Mouse (Mus musculus): ENCODE measurements at regions not wholly inside any gene's neighbourhood (a gene's known extent, or its start where the extent isn't known, plus 50 kb on each side); places are given as distances from the start of the nearest gene placed in this dataset.

DNA sequence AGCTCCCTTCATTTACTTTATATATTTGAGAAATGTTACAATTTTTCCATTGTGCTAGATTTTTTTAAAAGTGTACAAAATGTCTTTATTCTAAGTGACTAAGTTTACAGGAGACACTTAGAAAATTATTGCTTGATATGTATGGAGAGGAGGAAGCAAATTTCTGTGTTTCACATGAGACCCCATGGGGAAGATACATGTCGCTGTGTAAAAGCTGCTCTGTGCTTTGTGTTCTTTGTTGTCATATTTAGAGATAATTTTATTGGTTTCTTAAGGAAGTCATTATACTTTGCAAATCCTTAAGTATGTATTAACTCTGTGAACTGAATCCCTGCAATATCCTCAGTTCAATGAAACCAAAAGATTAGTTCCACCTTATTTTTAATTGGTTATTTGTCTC, 406.0 kb upstream of the 1700003H04Rik start:
- Histone ChIP-seq H3K36me3 (no peaks in the 10 kb centered on the region), H3K4me2 (no peak overlapping the region), H3K27ac (no peak overlapping the region), H3K27me3 (no peaks in the 10 kb centered on the region), H3K4me3 (replicated peaks) (no peak overlapping the region), H3K9me3 (no peaks in the 10 kb centered on the region), H3K9ac (replicated peaks) (no peak overlapping the region), H3K4me1 (replicated peaks) (no peaks in the 10 kb centered on the region)
- no peak for ATAC-seq (ENCODE audit: insufficient number of reproducible peaks, insufficient read depth, low FRiP score, low TSS enrichment, low read depth)
- 81% methylated on average over 1 of the region's 1 CpGs for WGBS

DNA sequence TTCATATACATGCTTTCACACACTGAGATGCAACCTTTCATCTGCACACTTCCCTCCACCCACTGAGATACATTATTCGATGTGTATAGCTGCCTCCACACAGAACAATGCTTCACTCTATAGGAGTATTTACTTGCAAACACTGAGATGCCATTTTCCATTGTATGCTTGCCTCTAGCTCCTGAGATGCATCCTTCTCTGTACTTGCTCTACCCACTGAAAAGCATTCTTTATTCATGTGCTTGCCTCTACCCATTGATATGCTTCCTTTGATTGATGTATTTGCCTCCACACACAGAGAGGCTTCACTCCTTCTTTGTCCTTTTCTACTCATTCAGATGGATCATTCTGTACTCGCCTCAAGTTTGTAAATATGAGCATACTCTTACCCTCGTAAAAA, 405.6 kb upstream of the 1700003H04Rik start:
- ATAC-seq (ENCODE audit: insufficient number of reproducible peaks, insufficient read depth, low FRiP score, low TSS enrichment, low read depth) = no peak
- H3K4me1 ChIP-seq (replicated peaks) = no peaks in the 10 kb centered on the region
- no peak overlapping the region for H3K27ac ChIP-seq
- no peak overlapping the region for H3K4me2 ChIP-seq
- 82% methylated on average over 3 of the region's 3 CpGs for WGBS
- no peak overlapping the region for H3K4me3 ChIP-seq (replicated peaks)
- H3K9ac ChIP-seq (replicated peaks) = no peak overlapping the region
- H3K9me3 ChIP-seq = no peaks in the 10 kb centered on the region
- no peaks in the 10 kb centered on the region for H3K27me3 ChIP-seq
- no peaks in the 10 kb centered on the region for H3K36me3 ChIP-seq

DNA sequence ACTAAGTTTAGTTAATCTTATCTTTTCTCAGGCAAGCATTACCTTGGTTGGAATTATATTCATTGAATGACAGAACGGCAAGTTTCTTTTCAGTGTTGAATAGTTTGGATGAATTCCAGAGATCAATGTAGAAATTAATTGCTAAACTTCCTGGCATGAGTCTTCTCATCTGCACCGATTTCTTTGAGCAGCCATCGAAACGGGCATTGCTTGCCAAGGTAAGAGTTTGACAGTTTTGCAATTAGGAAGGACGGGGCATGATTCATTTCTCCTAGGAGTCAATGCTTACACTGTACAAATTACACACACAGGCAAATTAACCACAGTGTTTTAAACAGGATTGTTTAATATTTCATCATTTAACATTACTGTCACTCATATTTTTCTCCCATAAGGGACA, 404.5 kb upstream of the 1700003H04Rik start:
- no peak overlapping the region for H3K9ac ChIP-seq (replicated peaks)
- H3K4me2 ChIP-seq = no peak overlapping the region
- H3K4me3 ChIP-seq (replicated peaks) = no peak overlapping the region
- H3K4me1 ChIP-seq (replicated peaks) = no peaks in the 10 kb centered on the region
- no peaks in the 10 kb centered on the region for H3K36me3 ChIP-seq
- no peak for ATAC-seq (ENCODE audit: insufficient number of reproducible peaks, insufficient read depth, low FRiP score, low TSS enrichment, low read depth)
- WGBS = 88% methylated on average over 5 of the region's 5 CpGs
- H3K27me3 ChIP-seq = no peaks in the 10 kb centered on the region
- no peak overlapping the region for H3K27ac ChIP-seq
- no peaks in the 10 kb centered on the region for H3K9me3 ChIP-seq

DNA sequence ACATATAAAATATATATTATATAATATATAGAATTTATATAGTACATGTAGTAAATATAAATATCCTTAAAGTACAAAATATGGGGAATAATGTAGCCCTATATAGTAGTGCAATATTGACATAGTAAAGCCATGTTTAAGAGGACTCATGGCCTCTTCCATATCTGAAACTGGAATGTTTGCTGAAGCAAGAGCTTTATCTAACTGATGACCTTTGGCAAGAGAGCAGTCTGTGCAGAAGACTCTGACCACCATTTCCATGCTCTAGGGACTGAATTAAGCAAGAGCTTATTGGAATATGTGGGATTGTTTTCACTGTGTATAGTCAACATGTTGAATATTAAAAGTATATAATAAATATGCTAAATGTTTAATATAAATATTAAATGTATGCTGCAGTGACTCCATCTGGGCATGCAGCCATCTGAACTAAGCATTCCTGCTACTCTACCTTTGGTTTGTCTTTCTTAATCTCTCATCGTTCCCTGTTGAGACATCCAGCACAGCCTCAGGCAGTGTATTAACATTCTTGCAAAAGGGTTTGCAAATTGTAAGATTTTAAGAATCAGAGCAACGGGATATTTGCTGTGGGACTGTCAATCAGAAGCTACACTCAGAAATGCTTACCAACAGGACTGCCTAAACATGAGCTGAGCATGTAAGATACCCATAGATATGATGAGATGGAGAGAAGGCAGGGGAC, 354.4 kb upstream of the 1700003H04Rik start:
- H3K9ac ChIP-seq (replicated peaks) = no peak overlapping the region
- ATAC-seq (ENCODE audit: insufficient number of reproducible peaks, insufficient read depth, low FRiP score, low TSS enrichment, low read depth) = no peak
- H3K36me3 ChIP-seq = no peaks in the 10 kb centered on the region
- H3K9me3 ChIP-seq = no peaks in the 10 kb centered on the region
- no peak overlapping the region for H3K4me2 ChIP-seq
- no peak overlapping the region for H3K27ac ChIP-seq
- no peak overlapping the region for H3K4me3 ChIP-seq (replicated peaks)
- H3K4me1 ChIP-seq (replicated peaks) = no peaks in the 10 kb centered on the region
- 73% methylated on average over 2 of the region's 2 CpGs for WGBS
- H3K27me3 ChIP-seq = no peaks in the 10 kb centered on the region

DNA sequence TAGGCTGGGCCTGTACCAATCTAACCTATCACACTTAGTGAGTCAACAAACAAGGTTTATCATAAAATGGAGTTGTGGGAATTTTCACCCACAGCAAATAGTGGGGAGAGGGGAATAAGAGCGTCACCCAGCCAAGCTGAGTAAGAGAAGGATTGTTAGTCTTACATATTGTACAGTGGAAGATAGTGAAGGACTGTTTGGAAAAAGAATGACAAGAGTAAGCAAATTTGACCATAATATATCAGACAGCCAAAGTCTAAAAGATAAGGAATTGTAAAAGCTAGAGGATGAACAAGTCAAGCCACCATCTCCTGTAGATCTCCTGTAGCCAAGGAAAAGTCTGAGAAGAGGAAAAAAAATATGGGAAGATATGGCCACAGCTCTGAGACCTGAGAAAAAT, 351.8 kb upstream of the 1700003H04Rik start:
- H3K36me3 ChIP-seq = no peaks in the 10 kb centered on the region
- H3K9ac ChIP-seq (replicated peaks) = no peak overlapping the region
- no peaks in the 10 kb centered on the region for H3K9me3 ChIP-seq
- WGBS = 85% methylated on average over 1 of the region's 1 CpGs
- ATAC-seq (ENCODE audit: insufficient number of reproducible peaks, insufficient read depth, low FRiP score, low TSS enrichment, low read depth) = no peak
- H3K27me3 ChIP-seq = no peaks in the 10 kb centered on the region
- H3K4me3 ChIP-seq (replicated peaks) = no peak overlapping the region
- no peaks in the 10 kb centered on the region for H3K4me1 ChIP-seq (replicated peaks)
- no peak overlapping the region for H3K27ac ChIP-seq
- H3K4me2 ChIP-seq = no peak overlapping the region

DNA sequence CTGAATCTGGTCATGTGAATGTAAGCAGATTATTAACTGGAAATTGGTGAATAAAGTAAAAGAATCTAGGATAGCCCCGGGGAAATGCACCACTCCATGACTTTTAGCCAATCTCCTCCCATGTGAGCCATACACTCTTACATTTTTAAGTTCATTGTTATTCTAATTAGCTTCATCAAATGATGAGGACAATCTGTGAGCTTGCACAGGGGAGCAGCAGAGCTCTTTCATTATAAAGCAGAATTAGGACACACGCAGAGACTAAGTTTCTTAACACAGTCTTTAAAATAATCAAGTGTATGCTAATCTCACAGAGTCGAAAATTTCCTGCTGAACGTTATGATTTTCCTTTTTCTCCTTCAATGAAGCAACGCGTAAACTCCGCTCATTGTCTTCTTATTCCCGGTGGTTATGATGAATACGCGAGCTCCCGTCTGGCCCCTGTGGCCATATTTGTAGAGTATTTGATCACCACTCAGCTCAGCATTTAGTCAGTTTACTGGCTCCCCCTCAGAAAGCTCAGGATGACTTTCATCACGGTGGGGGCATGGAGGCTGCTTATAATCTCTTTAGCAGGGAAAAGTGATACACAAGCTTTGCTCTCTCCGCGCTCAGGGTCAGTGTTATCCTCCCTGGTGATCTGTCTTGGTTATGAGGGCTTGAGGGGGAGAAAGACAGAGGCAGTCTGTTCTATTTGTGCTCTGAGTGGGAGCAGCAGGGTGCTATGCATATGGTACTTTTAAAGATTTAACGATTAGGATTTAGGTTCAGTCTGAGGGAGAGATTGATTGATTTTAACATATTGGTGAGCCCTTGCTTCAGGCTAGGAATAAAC, 350.1 kb upstream of the 1700003H04Rik start:
- Histone ChIP-seq H3K4me2 (peak overlapping the region; percentile 26; the same call in 1 of the 2 replicates), H3K36me3 (no peaks in the 10 kb centered on the region), H3K27ac (no peak overlapping the region), H3K4me1 (replicated peaks) (no peaks in the 10 kb centered on the region), H3K4me3 (replicated peaks) (no peak overlapping the region), H3K9ac (replicated peaks) (no peak overlapping the region), H3K9me3 (no peaks in the 10 kb centered on the region), H3K27me3 (no peaks in the 10 kb centered on the region)
- ATAC-seq (ENCODE audit: insufficient number of reproducible peaks, insufficient read depth, low FRiP score, low TSS enrichment, low read depth) = no peak
- 53% methylated on average over 15 of the region's 15 CpGs for WGBS

DNA sequence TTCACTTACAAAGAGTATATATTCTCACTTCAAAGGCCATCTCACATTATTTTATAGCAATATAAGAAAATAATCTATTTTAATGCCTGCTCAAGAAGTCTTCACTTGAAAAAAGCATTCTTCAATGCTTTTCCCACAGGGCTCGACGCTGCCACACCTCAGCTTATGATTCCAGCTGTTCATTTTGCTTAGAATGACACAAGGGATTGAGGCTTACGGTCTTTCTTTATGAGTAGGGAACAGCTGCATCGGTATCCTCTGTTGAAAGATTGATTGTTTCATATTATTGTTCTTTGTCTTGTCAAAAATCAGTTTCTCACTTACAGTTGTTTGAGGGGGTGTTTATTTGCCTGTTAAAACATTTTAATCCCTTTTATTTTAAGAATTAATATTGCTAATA, 328.0 kb upstream of the 1700003H04Rik start:
- no peaks in the 10 kb centered on the region for H3K27me3 ChIP-seq
- ATAC-seq (ENCODE audit: insufficient number of reproducible peaks, insufficient read depth, low FRiP score, low TSS enrichment, low read depth) = no peak; the same call in 1 of the 2 replicates
- no peak overlapping the region for H3K27ac ChIP-seq
- H3K4me3 ChIP-seq (replicated peaks) = no peak overlapping the region
- 67% methylated on average over 4 of the region's 4 CpGs for WGBS
- H3K9me3 ChIP-seq = no peaks in the 10 kb centered on the region
- no peak overlapping the region for H3K9ac ChIP-seq (replicated peaks)
- H3K4me2 ChIP-seq = no peak overlapping the region
- H3K4me1 ChIP-seq (replicated peaks) = no peaks in the 10 kb centered on the region
- no peaks in the 10 kb centered on the region for H3K36me3 ChIP-seq

All from limb, embryonic 12.5 days (tissue).